Mouse (Mus musculus) limb, embryonic 12.5 days (tissue): Measurements from ENCODE around the gene Lfng. TPM values are rescaled to one million over a fixed set of nuclear protein-coding genes. Genes with fewer than 3 reads are reported as not detected.

Experiments
- ATAC-seq: fragments of 200-750 bp; cut with Nextera tagmentation; 2 replicates; pipeline ENCODE4 v1.8.0; 2017; ENCODE audit warnings: low read depth, moderate TSS enrichment; ENCODE audit not compliant: insufficient number of reproducible peaks, insufficient read depth, low FRiP score, low TSS enrichment
- H3K27ac ChIP-seq: fragments of 300-500 bp; sonication (generic); 2 replicates; pipeline ENCODE4 v1.5.1; 2016; ENCODE audit warnings: mild to moderate bottlenecking, moderate library complexity
- H3K27me3 ChIP-seq: fragments of 300-500 bp; sonication (generic); 2 replicates; pipeline ENCODE4 v1.6.1; 2016; ENCODE audit warnings: mild to moderate bottlenecking, moderate library complexity
- H3K36me3 ChIP-seq: fragments of 300-500 bp; sonication (generic); 2 replicates; pipeline ENCODE4 v1.6.1; 2016; ENCODE audit warnings: mild to moderate bottlenecking, moderate library complexity
- H3K4me1 ChIP-seq: fragments of 300-500 bp; sonication (generic); replicated peaks from 2 replicates; pipeline ENCODE4 v1.6.1; 2016
- H3K4me2 ChIP-seq: fragments of 300-500 bp; sonication (generic); 2 replicates; pipeline ENCODE4 v1.6.1; 2016; ENCODE audit warnings: mild to moderate bottlenecking, moderate library complexity
- H3K4me3 ChIP-seq: fragments of 300-500 bp; sonication (generic); replicated peaks from 2 replicates; pipeline ENCODE4 v1.5.1; 2016; ENCODE audit warnings: mild to moderate bottlenecking
- H3K9ac ChIP-seq: fragments of 300-500 bp; sonication (generic); replicated peaks from 2 replicates; pipeline ENCODE4 v1.6.1; 2016; ENCODE audit warnings: mild to moderate bottlenecking, moderate library complexity
- H3K9me3 ChIP-seq: fragments of 300-500 bp; sonication (generic); 2 replicates; pipeline ENCODE4 v1.6.1; 2016; ENCODE audit warnings: mild to moderate bottlenecking, moderate library complexity
- WGBS: fragments of 180-500 bp; shearing (Covaris S2); methylation state at CpG from one replicate; pipeline ENCODE4 v1.1.7; 2016; 5-methylcytosine and 5-hydroxymethylcytosine counted together
- polyA plus RNA-seq: library from polyadenylated mRNA; unstranded; fragments of >200 nt; fragmentation: Nextera tagmentation; extraction: Ambion mirVana; gene quantifications from 2 replicates; pipeline ENCODE4 v1.2.1, GENCODE M21; 2016

Gene Lfng
- polyA plus RNA-seq, 1 experiment from 2014 or later = 10.3 TPM

DNA sequence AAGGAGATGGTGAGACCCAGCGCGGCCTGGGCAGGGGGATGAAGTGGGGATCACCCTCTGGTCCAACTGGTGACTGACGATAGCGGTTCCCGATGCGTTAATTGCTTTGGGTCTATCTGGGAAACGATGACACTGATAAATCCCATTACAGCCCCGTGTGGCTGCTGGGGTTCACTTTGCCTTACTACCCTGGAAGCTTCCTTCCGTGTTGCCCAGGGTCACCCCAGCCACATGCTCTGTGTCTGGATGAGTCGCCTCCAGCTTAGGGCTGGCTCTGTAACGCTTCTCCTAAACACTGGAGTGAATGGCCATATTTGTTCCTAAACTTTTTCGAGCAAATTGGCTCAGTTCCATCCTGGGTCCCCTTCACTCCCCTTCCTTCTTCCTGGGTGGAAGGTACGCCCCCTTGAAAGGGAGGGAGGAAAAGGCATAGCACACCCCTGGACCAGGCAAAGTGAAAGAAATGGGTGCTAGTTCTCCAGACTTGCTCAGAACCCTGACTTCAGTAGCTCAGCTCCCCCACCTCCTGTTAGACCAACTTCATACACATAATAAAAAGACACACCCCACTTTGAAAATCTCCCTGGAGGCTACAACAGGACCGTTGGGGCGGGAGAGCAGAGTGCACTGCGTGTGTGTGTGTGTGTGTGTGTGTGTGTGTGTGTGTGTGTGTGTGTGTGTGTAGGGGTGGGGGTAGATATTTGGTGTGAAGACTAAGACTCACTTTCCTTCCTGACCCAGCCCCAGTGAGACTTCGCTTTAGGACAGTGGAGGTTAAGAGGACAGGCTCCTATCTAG lies 915 bp downstream of the Lfng start:
- no peaks in the 10 kb centered on the region for H3K9me3 ChIP-seq
- peak overlapping the region; percentile 53 for H3K27ac ChIP-seq
- peaks cover 89% of the 10 kb centered on the region for H3K27me3 ChIP-seq
- peaks cover 84% of the 10 kb centered on the region for H3K4me1 ChIP-seq
- 1% methylated on average over 17 of the region's 17 CpGs for WGBS
- H3K4me3 ChIP-seq = peak overlapping the region; percentile 53
- H3K9ac ChIP-seq = peak overlapping the region; percentile 64
- no peaks in the 10 kb centered on the region; the same call in 1 of the 2 replicates for H3K36me3 ChIP-seq
- peak overlapping the region; percentile 84 for H3K4me2 ChIP-seq
- no peak for ATAC-seq

DNA sequence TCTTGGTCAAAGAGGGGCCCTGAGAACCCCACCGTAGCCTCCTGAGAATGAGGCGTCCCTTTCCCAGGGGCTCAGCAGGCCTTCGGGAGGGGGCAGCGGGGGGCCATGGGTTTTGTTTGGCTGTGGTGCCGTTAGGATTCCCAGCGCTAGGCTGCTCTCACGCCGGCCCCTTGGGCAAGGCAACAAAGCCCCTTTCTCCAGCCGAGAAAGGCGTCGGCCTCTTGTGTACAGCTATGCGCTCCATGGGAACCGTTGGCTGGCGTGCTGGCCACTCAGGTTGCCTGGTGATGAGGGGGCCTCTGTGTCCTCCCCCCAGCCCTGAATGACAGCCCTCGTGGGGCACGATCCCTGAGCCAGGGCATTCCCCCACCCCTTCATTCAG lies 1.5 kb downstream of the Lfng start:
- Histone ChIP-seq H3K9ac (peak overlapping the region; percentile 64), H3K27ac (peak overlapping the region; percentile 53), H3K27me3 (peaks cover 91% of the 10 kb centered on the region), H3K9me3 (no peaks in the 10 kb centered on the region), H3K36me3 (no peaks in the 10 kb centered on the region; the same call in 1 of the 2 replicates), H3K4me2 (peak overlapping the region; percentile 84), H3K4me3 (peak overlapping the region; percentile 53), H3K4me1 (peaks cover 84% of the 10 kb centered on the region)
- no peak for ATAC-seq
- WGBS = 2% methylated on average over 16 of the region's 16 CpGs

DNA sequence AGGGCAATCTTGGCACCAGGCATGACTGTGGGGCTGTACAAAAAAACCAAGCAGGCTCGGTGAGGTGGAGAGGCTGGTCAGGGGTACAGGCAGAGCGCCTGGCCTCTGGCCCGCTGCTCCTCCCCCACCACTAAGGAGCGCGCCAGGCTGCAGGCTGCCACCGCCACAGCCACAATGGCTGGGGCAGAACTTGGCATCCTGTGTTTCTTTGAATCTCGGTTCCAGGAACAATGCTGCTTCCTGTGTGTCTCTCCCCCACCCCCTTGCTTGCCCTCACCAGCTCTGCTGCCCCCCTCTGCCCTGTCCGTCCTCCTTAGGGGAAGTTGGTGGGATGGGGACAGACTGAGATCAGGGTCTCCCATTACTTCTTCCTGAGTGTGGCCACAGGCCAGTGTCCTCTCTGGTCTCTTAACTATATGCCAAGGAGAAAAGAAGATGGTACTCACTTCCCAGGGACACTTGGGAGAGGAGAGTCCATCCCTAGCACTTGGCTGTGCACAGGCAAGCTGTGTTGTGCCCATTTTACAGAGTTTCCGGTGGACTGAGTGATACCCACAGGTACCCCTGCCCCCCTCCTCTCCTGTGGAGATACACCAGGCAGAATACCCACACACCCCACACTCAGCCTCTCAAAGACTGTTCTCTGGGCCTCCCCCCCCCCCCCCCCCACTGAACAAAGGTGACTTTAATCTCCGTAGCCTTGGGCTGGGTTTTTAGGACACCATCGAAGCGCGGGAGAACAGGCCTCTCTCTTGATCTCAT lies 2.6 kb downstream of the Lfng start:
- WGBS = 20% methylated on average over 13 of the region's 13 CpGs
- ATAC-seq = no peak
- Histone ChIP-seq H3K9ac (peak overlapping the region; percentile 50), H3K27ac (peak overlapping the region; percentile 75; the same call in 1 of the 2 replicates), H3K9me3 (no peaks in the 10 kb centered on the region), H3K27me3 (peaks cover 85% of the 10 kb centered on the region), H3K4me2 (peak overlapping the region; percentile 84), H3K4me3 (peak overlapping the region; percentile 53), H3K4me1 (peaks cover 79% of the 10 kb centered on the region), H3K36me3 (peaks cover 6% of the 10 kb centered on the region; the same call in 1 of the 2 replicates)

GRCm38 (mm10) chr5:140610273-140611011 lies 3.3 kb downstream of the Lfng start:
- no peaks in the 10 kb centered on the region for H3K9me3 ChIP-seq
- peak overlapping the region; percentile 53 for H3K4me3 ChIP-seq
- peak overlapping the region; percentile 84 for H3K4me2 ChIP-seq
- H3K9ac ChIP-seq = peak overlapping the region; percentile 50
- H3K4me1 ChIP-seq = peaks cover 72% of the 10 kb centered on the region
- H3K27me3 ChIP-seq = peaks cover 78% of the 10 kb centered on the region
- WGBS = under 1% methylated on average over 30 of the region's 30 CpGs
- H3K27ac ChIP-seq = peak overlapping the region; percentile 75
- peaks cover 7% of the 10 kb centered on the region; the same call in 1 of the 2 replicates for H3K36me3 ChIP-seq
- no peak; the same call in 1 of the 2 replicates for ATAC-seq

GRCm38 (mm10) chr5:140611021-140611583 lies 4.0 kb downstream of the Lfng start:
- H3K27ac ChIP-seq = peak overlapping the region; percentile 75
- H3K4me1 ChIP-seq = peaks cover 66% of the 10 kb centered on the region
- ATAC-seq = no peak; the same call in 1 of the 2 replicates
- 11% methylated on average over 21 of the region's 21 CpGs for WGBS
- peak overlapping the region; percentile 84 for H3K4me2 ChIP-seq
- peak overlapping the region; percentile 50 for H3K9ac ChIP-seq
- H3K27me3 ChIP-seq = peaks cover 71% of the 10 kb centered on the region
- peaks cover 7% of the 10 kb centered on the region; the same call in 1 of the 2 replicates for H3K36me3 ChIP-seq
- no peaks in the 10 kb centered on the region for H3K9me3 ChIP-seq
- peak overlapping the region; percentile 53 for H3K4me3 ChIP-seq

GRCm38 (mm10) chr5:140611611-140612185 lies 4.6 kb downstream of the Lfng start:
- peak overlapping the region; percentile 51 for H3K9ac ChIP-seq
- H3K36me3 ChIP-seq = peaks cover 7% of the 10 kb centered on the region; the same call in 1 of the 2 replicates
- no peak for ATAC-seq
- peak overlapping the region; percentile 53; the same call in 1 of the 2 replicates for H3K4me3 ChIP-seq
- no peaks in the 10 kb centered on the region for H3K9me3 ChIP-seq
- H3K4me1 ChIP-seq = peaks cover 65% of the 10 kb centered on the region
- WGBS = 16% methylated on average over 15 of the region's 15 CpGs
- H3K27ac ChIP-seq = peak overlapping the region; percentile 75; the same call in 1 of the 2 replicates
- peaks cover 65% of the 10 kb centered on the region for H3K27me3 ChIP-seq
- peak overlapping the region; percentile 84 for H3K4me2 ChIP-seq

GRCm38 (mm10) chr5:140612191-140612590 lies 5.1 kb downstream of the Lfng start:
- peaks cover 60% of the 10 kb centered on the region for H3K27me3 ChIP-seq
- no peak for ATAC-seq
- WGBS = 62% methylated on average over 18 of the region's 18 CpGs
- peaks cover 7% of the 10 kb centered on the region; the same call in 1 of the 2 replicates for H3K36me3 ChIP-seq
- peak overlapping the region; percentile 51 for H3K9ac ChIP-seq
- H3K4me1 ChIP-seq = peaks cover 60% of the 10 kb centered on the region
- peak overlapping the region; percentile 84; the same call in 1 of the 2 replicates for H3K4me2 ChIP-seq
- no peaks in the 10 kb centered on the region for H3K9me3 ChIP-seq
- H3K27ac ChIP-seq = no peak overlapping the region
- H3K4me3 ChIP-seq = 0 out of 2 replicates have a peak overlapping the region, but pooled peaks have one; percentile 53

- peaks cover 41% of the 10 kb centered on the region for H3K4me1 ChIP-seq
- no peak overlapping the region for H3K27ac ChIP-seq
- 93% methylated on average over 10 of the region's 10 CpGs for WGBS
- no peak overlapping the region for H3K4me2 ChIP-seq
- H3K36me3 ChIP-seq = peaks cover 7% of the 10 kb centered on the region; the same call in 1 of the 2 replicates
- H3K9ac ChIP-seq = no peak overlapping the region
- H3K4me3 ChIP-seq = no peak overlapping the region
- no peak for ATAC-seq
- no peaks in the 10 kb centered on the region for H3K9me3 ChIP-seq
- H3K27me3 ChIP-seq = peaks cover 41% of the 10 kb centered on the region
Measured at GRCm38 (mm10) chr5:140614141-140614540, 7.0 kb downstream of the Lfng start.

DNA sequence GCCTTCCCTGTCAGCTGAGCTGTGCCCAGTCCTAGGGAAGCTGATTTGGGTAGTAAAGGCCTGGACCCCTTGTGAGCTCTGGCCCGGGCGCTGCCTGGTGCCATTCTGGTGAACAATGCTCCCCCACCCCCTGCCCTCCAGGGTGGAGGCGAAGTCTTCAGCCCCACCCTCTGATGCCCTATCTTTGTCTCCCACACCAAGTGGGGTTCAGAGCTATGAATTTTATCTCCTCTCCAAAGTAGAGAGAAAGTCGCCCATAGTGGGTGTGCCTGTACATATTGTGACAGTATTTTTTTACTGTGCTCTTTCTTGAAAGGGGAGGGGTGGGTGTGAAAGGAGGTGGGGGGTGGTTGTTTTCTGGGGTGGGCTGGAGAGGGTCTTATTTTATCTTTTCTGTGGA lies 7.7 kb downstream of the Lfng start:
- H3K4me2 ChIP-seq = no peak overlapping the region
- H3K9me3 ChIP-seq = no peaks in the 10 kb centered on the region
- peaks cover 7% of the 10 kb centered on the region; the same call in 1 of the 2 replicates for H3K36me3 ChIP-seq
- peaks cover 34% of the 10 kb centered on the region for H3K4me1 ChIP-seq
- ATAC-seq = no peak
- H3K9ac ChIP-seq = no peak overlapping the region
- H3K27ac ChIP-seq = no peak overlapping the region; the same call in 1 of the 2 replicates
- no peak overlapping the region for H3K4me3 ChIP-seq
- peaks cover 34% of the 10 kb centered on the region for H3K27me3 ChIP-seq
- 83% methylated on average over 4 of the region's 4 CpGs for WGBS
